ENCODE assay signal across 11 mouse cellular contexts in the genomic region with DNA sequence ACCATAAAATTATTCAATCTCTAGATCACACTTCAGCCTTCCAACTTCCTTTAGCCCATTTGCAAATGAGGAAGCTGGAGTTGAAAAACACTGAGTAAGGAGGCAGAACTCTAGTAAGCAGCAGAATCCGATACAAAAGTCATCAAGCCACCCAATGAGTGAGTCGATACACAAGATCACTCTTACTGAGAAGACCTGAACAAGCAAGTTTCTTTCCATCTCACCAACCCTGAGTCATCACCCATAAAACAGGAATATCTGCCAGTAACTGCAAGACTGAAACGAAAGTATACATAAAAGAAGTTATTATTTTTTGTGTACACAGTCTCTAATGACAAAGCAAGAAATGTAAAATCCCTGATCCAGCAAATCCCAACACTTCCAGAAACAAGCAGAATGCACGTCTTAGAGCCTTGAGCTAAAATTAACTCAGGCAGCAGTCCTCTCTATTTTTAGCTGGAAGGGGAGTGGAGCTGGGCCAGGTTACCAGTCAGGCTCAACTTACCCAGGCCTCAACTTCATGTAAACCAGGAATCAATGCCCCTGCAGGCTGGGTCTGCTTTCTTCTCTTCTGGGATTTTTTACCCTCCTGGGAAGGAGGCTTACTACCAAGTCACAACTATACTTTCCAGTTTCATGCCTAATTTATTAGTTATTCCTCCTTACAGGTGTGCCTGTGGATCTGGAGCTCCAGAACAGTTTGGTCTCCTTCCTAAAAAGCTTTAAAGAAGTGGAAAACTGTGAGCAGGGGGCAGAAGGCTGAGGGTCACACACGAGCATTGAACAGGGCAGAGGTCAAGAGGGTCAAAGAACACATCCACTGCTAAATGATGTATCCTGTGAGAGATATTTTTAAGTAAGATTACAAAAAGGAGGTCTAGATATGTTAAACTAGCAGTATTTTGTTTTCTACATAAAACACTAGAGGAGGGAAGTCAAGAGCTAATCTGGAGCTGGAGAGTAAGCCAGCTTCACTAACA. TPM values are rescaled to one million over a fixed set of nuclear protein-coding genes. Genes with fewer than 3 reads are reported as not detected.
A peak's percentile ranks its signal among the peaks of the same experiment; 100 is the strongest.
DNase-seq lines count a peak whose midpoint lies in the region; ATAC-seq and TF ChIP-seq lines count a peak whose summit lies in the region.
"Had no signal": no experiment of that assay in that cellular context is flagged by ENCODE, and none has a peak within 500 bp of the region (broad histone marks: within the 10 kb centered on the region; RNA-seq: fewer than 3 reads in every experiment).

No protein-coding gene starts in this region.

- H3K27me3 ChIP-seq in heart, postnatal 0 days (ENCODE audit: control insufficient read depth, insufficient read depth, low read length) = no peaks in the 10 kb centered on the region
- H3K27me3 ChIP-seq in stomach, postnatal 0 days (ENCODE audit: control insufficient read depth, insufficient read depth, low read length) = no peaks in the 10 kb centered on the region
- no peaks in the 10 kb centered on the region for H3K27me3 ChIP-seq in midbrain, embryonic 16.5 days (ENCODE audit: control insufficient read depth, insufficient read depth, low read depth, low read length)
- H3K27me3 ChIP-seq: liver, embryonic 15.5 days had no signal

- H3K4me2 ChIP-seq in heart, postnatal 0 days (ENCODE audit: low read depth, low read length) = peak overlapping the region; percentile 56
- H3K4me2 ChIP-seq in stomach, postnatal 0 days (replicated peaks; ENCODE audit: low read depth) = no peak overlapping the region
- no peak overlapping the region for H3K4me2 ChIP-seq in midbrain, embryonic 16.5 days (ENCODE audit: low read length)
- H3K4me2 ChIP-seq: liver, embryonic 15.5 days had no signal

- no peak overlapping the region for H3K9ac ChIP-seq in heart, postnatal 0 days (replicated peaks; ENCODE audit: low read depth, low read length)
- H3K9ac ChIP-seq in stomach, postnatal 0 days (ENCODE audit: low read length) = no peak overlapping the region
- H3K9ac ChIP-seq in midbrain, embryonic 16.5 days (ENCODE audit: low read depth, low read length) = no peak overlapping the region
- H3K9ac ChIP-seq: liver, embryonic 15.5 days had no signal

- H3K9me3 ChIP-seq in heart, postnatal 0 days (replicated peaks; ENCODE audit: control insufficient read depth, low read length) = no peaks in the 10 kb centered on the region
- no peaks in the 10 kb centered on the region for H3K9me3 ChIP-seq in stomach, postnatal 0 days (ENCODE audit: control insufficient read depth, low read length)
- H3K9me3 ChIP-seq in midbrain, embryonic 16.5 days (replicated peaks; ENCODE audit: control insufficient read depth, low read length, poor library complexity, severe bottlenecking) = no peaks in the 10 kb centered on the region
- H3K9me3 ChIP-seq: liver, embryonic 15.5 days had no signal

- TF ChIP-seq CTCF in heart, postnatal 0 days (IDR thresholded peaks at IDR 0.05; ENCODE audit: low read depth) = no peak
- TF ChIP-seq CTCF in stomach, postnatal 0 days (IDR thresholded peaks at IDR 0.05; ENCODE audit: low read depth) = no peak

- peak overlapping the region; percentile 10 for H3K4me3 ChIP-seq in heart, postnatal 0 days (ENCODE audit: low read depth, low read length)
- no peak overlapping the region for H3K4me3 ChIP-seq in stomach, postnatal 0 days (ENCODE audit: low read depth, low read length)
- no peak overlapping the region for H3K4me3 ChIP-seq in midbrain, embryonic 16.5 days (ENCODE audit: low read depth, low read length)
- H3K4me3 ChIP-seq: liver, embryonic 15.5 days had no signal

- no peak for TF ChIP-seq EP300 in heart, postnatal 0 days (IDR thresholded peaks at IDR 0.05; ENCODE audit: low read depth)
- TF ChIP-seq EP300 in stomach, postnatal 0 days (optimal IDR thresholded peaks at IDR 0.05) = no peak

- peaks cover 36% of the 10 kb centered on the region for H3K4me1 ChIP-seq in heart, postnatal 0 days (ENCODE audit: control insufficient read depth, insufficient read depth)
- H3K4me1 ChIP-seq in stomach, postnatal 0 days (replicated peaks; ENCODE audit: control insufficient read depth, insufficient read depth) = peaks cover 5% of the 10 kb centered on the region; the same call in 1 of the 2 replicates
- H3K4me1 ChIP-seq in midbrain, embryonic 16.5 days (ENCODE audit: control insufficient read depth, insufficient read depth, low read length) = no peaks in the 10 kb centered on the region

- ATAC-seq in heart, postnatal 0 days (ENCODE audit: insufficient read depth, low read depth) = no peak
- ATAC-seq in stomach, postnatal 0 days (ENCODE audit: low FRiP score, low TSS enrichment) = peak; percentile 34
- no peak for ATAC-seq in midbrain, embryonic 16.5 days

- DNase-seq in cerebellum, postnatal 10 days = peak; percentile 31 to 35
- DNase-seq in cerebellum, adult 11-12 months = no peak
- peak; percentile 24 for DNase-seq in lung, postnatal 36 days
- no peak for DNase-seq in lung, postnatal 4 days
- peak; percentile 73 for DNase-seq in heart, postnatal 0 days (ENCODE audit: low spot score)
- DNase-seq in stomach, postnatal 0 days (ENCODE audit: low spot score) = no peak
- no peak for DNase-seq in urinary bladder, postnatal 25 days (ENCODE audit: low spot score)
- DNase-seq: adrenal gland, postnatal 14 days; thymus, adult 18-20 months had no signal

- H3K36me3 ChIP-seq in heart, postnatal 0 days (replicated peaks; ENCODE audit: control insufficient read depth, insufficient read depth, low read length) = no peaks in the 10 kb centered on the region
- H3K36me3 ChIP-seq in stomach, postnatal 0 days (ENCODE audit: control insufficient read depth, insufficient read depth, low read length) = no peaks in the 10 kb centered on the region
- H3K36me3 ChIP-seq in midbrain, embryonic 16.5 days (ENCODE audit: control insufficient read depth, insufficient read depth, low read length) = no peaks in the 10 kb centered on the region
- H3K36me3 ChIP-seq: liver, embryonic 15.5 days had no signal

- H3K27ac ChIP-seq in heart, postnatal 0 days (ENCODE audit: low read depth) = peak overlapping the region; percentile 71
- peak overlapping the region; percentile 42 for H3K27ac ChIP-seq in stomach, postnatal 0 days (replicated peaks)
- H3K27ac ChIP-seq in midbrain, embryonic 16.5 days (ENCODE audit: low read length) = no peak overlapping the region
- H3K27ac ChIP-seq: liver, embryonic 15.5 days had no signal

- 23% methylated on average over 5 of the region's 5 CpGs for WGBS in heart, postnatal 0 days
- 30% methylated on average over 5 of the region's 5 CpGs for WGBS in stomach, postnatal 0 days
- 61% methylated on average over 5 of the region's 5 CpGs for WGBS in midbrain, embryonic 16.5 days

RNA-seq across cellular contexts. Expression of gene Nr1d2, which starts 4.7 kb away (rescaled TPM):
- total RNA-seq in heart, postnatal 0 days (2014; rRNA removed; ENCODE audit: low replicate concordance) = 30.9 and 34.4 TPM in 2 replicates
- polyA plus RNA-seq in heart, postnatal 0 days (2015; fragmentation: Nextera tagmentation; extraction: Ambion mirVana) = 23.5 and 23.7 TPM in 2 replicates
- polyA plus RNA-seq in stomach, postnatal 0 days (2015; fragmentation: Nextera tagmentation; extraction: Ambion mirVana) = 11.1 and 13.0 TPM in 2 replicates
- polyA plus RNA-seq in midbrain, embryonic 16.5 days (2015; fragmentation: Nextera tagmentation; extraction: Ambion mirVana) = 5.3 and 6.2 TPM in 2 replicates

RNA-seq across cellular contexts. Expression of gene Nkiras1, which starts 36.7 kb away (rescaled TPM):
- 3.4 and 22.0 TPM in 2 replicates for total RNA-seq in heart, postnatal 0 days (2014; rRNA removed; ENCODE audit: low replicate concordance)
- polyA plus RNA-seq in heart, postnatal 0 days (2015; fragmentation: Nextera tagmentation; extraction: Ambion mirVana) = 36.9 and 37.2 TPM in 2 replicates
- polyA plus RNA-seq in stomach, postnatal 0 days (2015; fragmentation: Nextera tagmentation; extraction: Ambion mirVana) = 14.2 and 15.9 TPM in 2 replicates
- 49.7 and 50.9 TPM in 2 replicates for polyA plus RNA-seq in midbrain, embryonic 16.5 days (2015; fragmentation: Nextera tagmentation; extraction: Ambion mirVana)

RNA-seq across cellular contexts. Expression of gene Rpl15, which starts 36.9 kb away (rescaled TPM):
- total RNA-seq in heart, postnatal 0 days (2014; rRNA removed; ENCODE audit: low replicate concordance) = 517 and 617 TPM in 2 replicates
- polyA plus RNA-seq in heart, postnatal 0 days (2015; fragmentation: Nextera tagmentation; extraction: Ambion mirVana) = 236 and 241 TPM in 2 replicates
- polyA plus RNA-seq in stomach, postnatal 0 days (2015; fragmentation: Nextera tagmentation; extraction: Ambion mirVana) = 372 and 389 TPM in 2 replicates
- 261 and 284 TPM in 2 replicates for polyA plus RNA-seq in midbrain, embryonic 16.5 days (2015; fragmentation: Nextera tagmentation; extraction: Ambion mirVana)

Comparison
In these comparisons a context has a peak if more than half of its experiments do, and no peak if none do; other contexts are left out.
1. DNase-seq: peak in cerebellum, postnatal 10 days (2 of 2), lung, postnatal 36 days (single experiment) and heart, postnatal 0 days (single experiment); none in cerebellum, adult 11-12 months (single experiment), lung, postnatal 4 days (0 of 2), stomach, postnatal 0 days (single experiment) and urinary bladder, postnatal 25 days (single experiment).